Mouse (Mus musculus): Measurements from ENCODE around the gene Crmp1.

DNA sequence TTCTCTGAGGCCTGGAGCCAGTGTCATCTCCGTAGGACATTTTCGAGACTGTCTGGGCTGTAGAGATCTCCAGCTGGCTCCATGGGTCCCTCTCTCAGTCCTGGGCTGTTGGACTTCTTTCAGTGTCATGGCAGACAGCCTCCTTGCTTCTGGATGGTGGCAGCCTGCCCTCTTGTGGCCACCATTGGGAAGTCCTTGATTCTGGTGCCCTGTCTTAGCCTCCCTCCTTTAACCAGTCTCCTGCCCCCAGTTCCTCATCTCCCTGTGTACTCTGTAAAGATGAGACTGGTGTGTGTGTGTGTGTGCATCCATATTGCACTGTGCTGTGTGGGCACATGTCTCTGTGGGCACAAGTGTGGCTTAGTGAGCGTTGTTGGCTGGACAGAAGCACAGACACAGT, 46.6 kb downstream of the Crmp1 start:
- TF ChIP-seq CTCF (IDR thresholded peaks at IDR 0.05) (peak; percentile 71), EP300 (IDR thresholded peaks at IDR 0.05) (no peak)
